Mouse (Mus musculus) cerebellum, adult 8-10 months (tissue): ENCODE data around the gene Tcap.

ENCODE experiments used
- DNase-seq: peaks from one replicate; pipeline ENCODE4 v3.0.0; 2022

The Tcap gene

GRCm38 (mm10) chr11:98383261-98384030 is at the start of gene Tcap:
Tcap (plus strand) TSS chr11:98383811.
- DNase-seq, result peak; percentile 56

DNA sequence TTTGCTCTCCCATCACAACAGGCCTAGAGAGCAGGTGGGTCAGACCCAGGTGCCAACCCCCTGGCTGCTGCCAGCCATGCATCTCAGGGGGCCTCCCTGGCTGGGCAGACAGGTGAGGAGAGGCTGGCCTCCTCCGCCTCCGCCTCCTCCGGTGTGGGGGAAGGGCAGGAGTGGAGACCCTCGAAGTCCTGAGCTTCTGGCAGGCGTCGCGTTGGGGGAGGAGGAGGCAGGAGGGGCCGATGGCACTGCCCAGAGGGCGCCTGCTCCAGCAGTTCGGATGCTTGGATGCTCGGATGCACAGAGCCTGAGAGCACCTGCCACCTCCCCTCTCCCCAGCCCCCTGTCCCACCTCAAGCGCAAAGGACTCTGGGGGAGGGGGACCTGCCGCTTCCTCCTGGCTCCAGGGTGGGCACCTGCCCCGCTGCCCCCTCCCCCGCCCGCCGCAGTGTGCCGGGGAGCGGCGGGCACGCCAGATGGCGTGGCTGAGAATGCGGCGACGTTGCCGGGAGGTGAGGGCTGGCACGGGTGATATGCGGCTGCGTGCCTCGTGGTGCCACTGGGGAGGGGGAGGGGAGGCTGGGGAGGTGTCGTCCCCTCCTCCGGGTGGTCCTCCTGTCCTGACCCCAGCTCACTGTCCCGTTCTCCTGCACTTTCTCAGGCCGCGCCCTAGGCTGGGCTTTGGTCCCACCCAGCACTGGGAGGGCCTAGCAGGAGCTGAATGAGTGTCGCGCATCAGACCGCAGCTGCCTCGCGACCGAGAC is 49.5 kb upstream of the Tcap start:
- peak; percentile 74 for DNase-seq

DNA sequence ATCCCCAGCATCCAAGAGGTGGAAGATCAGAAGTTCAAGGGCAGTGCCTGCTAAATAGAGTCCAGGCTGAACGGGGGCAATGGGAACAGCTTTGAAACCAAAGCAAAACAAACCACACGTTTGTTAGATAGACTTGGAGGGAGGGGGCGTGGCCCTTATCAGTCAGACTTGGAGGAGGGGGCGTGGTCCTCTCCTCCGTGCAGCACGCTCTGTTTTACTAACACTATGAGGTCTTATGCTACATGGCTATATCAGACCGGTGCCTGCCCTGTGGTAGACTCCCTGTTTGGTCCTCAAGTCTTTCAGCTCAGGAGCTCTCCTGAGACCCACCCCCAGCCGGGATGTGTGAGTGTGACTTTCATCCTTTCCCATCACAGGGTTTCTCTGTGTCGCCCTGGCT is 48.4 kb upstream of the Tcap start:
- DNase-seq, result peak; percentile 41

DNA sequence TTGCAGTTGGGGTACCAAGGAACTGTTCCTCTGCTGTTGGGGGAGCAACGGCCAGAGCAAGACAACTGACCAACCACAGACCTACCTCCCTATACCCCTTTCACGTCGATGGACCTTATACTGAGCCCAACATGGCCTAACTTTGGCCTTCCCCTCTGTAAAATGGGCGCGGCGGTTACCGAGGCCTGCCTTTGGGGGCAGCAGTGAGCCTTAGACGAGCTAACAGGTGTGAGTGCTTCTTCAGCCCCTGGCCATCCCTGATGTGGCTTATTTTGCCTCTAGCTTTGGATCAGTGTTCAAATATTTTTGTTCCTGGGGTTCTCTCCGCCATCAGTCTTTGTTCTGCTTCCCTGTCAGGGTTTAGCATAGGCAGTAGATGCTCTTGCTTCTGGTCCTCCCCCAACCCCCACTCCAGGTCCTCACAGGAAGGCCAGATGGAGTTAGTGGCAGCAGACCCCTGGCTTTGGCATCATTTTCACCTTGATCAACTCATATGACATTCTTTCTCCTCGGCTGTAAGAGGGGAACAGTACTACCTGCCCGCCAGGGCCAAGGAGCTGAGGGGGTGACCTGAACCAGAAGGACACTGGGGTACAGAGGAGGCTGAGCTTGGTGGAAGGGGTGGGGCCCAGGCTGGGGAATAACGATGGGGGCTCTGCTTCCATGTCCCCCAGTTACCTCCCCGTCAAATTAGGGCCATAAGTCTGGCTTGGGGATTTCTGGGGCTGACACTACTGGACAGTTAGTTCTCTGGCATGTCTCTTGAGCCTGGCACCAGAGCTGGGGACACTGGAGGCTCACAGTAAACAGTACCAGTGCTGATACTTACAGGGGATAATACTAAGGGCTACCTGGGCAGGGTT is 47.1 kb upstream of the Tcap start:
- peak; percentile 62 for DNase-seq

GRCm38 (mm10) chr11:98338507-98338961 is 45.1 kb upstream of the Tcap start:
- DNase-seq, result peak; percentile 88

DNA sequence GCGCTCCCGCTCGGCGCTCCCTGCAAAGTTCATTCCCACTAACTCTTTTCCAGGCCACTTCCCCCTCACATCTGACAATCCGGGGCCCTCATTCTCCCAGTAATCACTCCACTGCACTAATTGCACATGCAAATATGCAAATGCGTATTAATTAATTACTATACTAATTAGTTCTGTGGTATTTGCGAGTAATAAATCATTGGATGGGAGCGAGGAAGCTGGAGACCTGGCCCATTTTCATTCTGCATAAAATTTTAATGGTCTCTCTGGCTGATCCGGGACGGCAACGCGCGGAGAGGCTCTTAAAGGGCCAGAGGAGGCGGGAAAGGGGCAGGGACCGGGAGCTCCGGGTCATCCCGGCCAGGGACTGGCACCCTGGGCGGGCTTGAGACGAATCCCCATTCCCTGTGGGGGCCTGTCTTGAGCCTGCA is 44.5 kb upstream of the Tcap start:
- peak; percentile 65 for DNase-seq

- peak; percentile 41 for DNase-seq
These were observed 43.8 kb upstream of the Tcap start for GRCm38 (mm10) chr11:98339679-98340287.

GRCm38 (mm10) chr11:98340597-98340996 is 43.0 kb upstream of the Tcap start:
- DNase-seq, result no peak

- DNase-seq, result no peak
These were observed 42.4 kb upstream of the Tcap start for GRCm38 (mm10) chr11:98341174-98341573.

- peak; percentile 100 for DNase-seq
These were observed 41.3 kb upstream of the Tcap start for GRCm38 (mm10) chr11:98342000-98342945.

DNA sequence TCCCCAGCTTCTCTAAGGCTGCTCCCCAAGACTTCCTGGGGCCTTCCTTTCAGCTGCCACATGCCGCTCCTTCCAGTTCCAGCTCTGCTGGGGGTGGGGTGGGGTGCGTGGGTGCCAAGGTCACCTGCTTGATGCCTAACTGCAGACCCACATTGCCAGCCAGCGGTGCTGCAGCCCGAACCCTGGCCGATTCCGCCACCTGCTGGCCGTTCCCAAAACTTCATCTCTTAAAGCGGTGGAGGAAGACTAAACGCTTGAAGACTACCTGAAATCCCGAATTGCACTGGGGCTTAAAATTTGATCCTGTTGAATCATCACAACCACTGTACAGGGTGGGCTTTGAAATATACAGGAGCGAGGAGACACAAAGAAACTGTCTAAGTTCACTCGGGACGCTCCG is 38.4 kb upstream of the Tcap start:
- DNase-seq, result peak; percentile 95

DNA sequence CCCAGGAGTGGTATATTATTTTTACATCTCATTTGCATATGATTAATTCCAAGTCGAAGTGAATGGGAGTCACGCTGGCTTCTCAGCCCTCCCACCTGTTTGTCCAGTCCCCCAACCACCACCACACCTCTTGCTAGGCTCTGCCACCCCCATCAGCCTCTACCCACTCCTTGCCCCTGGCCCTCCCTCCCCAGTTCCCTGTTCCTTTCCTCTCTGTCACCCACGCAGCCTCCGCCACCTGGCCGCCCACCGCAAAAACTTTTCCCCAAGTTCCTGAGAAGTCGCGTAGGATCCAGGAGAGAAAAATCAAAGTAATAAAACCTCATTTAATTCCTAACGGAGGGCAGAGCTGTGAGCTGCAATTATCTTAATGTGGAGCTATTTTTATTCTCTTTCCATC is 37.4 kb upstream of the Tcap start:
- DNase-seq, result no peak

GRCm38 (mm10) chr11:98347385-98348082 is 36.1 kb upstream of the Tcap start:
- DNase-seq, result no peak

- DNase-seq, result peak; percentile 75
These were observed 35.3 kb upstream of the Tcap start, which contains the start of gene Ppp1r1b for GRCm38 (mm10) chr11:98348083-98348961. Ppp1r1b (plus strand) TSS chr11:98348404.

DNA sequence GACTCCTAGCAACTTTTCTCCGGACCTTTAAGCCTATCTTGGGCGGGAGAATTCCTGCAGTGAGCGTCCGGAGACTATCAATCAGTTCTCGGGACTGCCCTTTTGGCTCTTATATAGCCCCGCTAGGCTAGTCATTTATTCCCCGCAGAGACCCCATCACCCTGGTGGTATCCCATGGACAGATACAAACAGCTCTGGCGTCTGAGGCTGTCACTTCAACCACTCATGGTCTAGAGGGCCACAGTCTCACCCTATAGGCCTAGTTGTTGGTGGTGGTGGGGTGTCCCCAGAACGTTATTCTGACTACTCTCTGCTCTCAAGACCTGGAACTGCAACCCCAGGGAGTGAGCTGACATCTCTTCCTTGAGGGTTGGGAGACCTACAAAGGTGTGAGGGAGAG is 34.3 kb upstream of the Tcap start:
- DNase-seq, result no peak

- no peak for DNase-seq
These were observed 31.2 kb upstream of the Tcap start for GRCm38 (mm10) chr11:98352272-98352990.

GRCm38 (mm10) chr11:98353651-98354211 is 29.9 kb upstream of the Tcap start:
- DNase-seq, result no peak

GRCm38 (mm10) chr11:98354445-98354844 is 29.2 kb upstream of the Tcap start:
- DNase-seq, result no peak
